Mouse (Mus musculus): Measurements from ENCODE around the gene Rgs9.

- no peak for TF ChIP-seq EP300 (IDR thresholded peaks at IDR 0.05)
- no peak for TF ChIP-seq CTCF (IDR thresholded peaks at IDR 0.05)
Observed at GRCm38 (mm10) chr11:109210772-109211171, 87.2 kb downstream of the Rgs9 start.

Data from lung, postnatal 0 days (tissue).